Mouse (Mus musculus) erythroblast, adult 5-6 weeks (primary cell): ENCODE results near the gene Prelid1. TPM values are rescaled to one million over a fixed set of nuclear protein-coding genes. Genes with fewer than 3 reads are reported as not detected.

Source experiments
- total RNA-seq, 2 experiments: library from RNA; stranded (forward) in 1 of 2; stranded (reverse) in 1 of 2; fragments of 150-400 nt in 1 of 2; fragments of 200-764, 138-1000 nt in 1 of 2; gene quantifications; 2 replicates each; pipeline versions ENCODE4 v1.2.3 to v1.2.4; 2015 to 2017; ENCODE audit warnings: low replicate concordance in 2 of 2

Gene Prelid1
- total RNA-seq, 2 experiments from 2014 or later, result 38.1 to 130 TPM

Other genes with a start within 250 kb of the Prelid1 start
- 16.5 and 36.5 TPM in 2 replicates for gene Uimc1, start 220.2 kb upstream of the Prelid1 start, total RNA-seq (2015; ENCODE audit: low replicate concordance)
- 25.1 and 30.4 TPM in 2 replicates for gene Uimc1, start 220.2 kb upstream of the Prelid1 start, total RNA-seq (2017; ENCODE audit: low replicate concordance)
- gene Zfp346, start 215.2 kb upstream of the Prelid1 start, total RNA-seq (2015; ENCODE audit: low replicate concordance), result 14.8 and 24.8 TPM in 2 replicates
- 17.3 and 25.2 TPM in 2 replicates for gene Zfp346, start 215.2 kb upstream of the Prelid1 start, total RNA-seq (2017; ENCODE audit: low replicate concordance)
- not detected in 2 replicates for gene Gm17617, start 187.0 kb upstream of the Prelid1 start, total RNA-seq (2015; ENCODE audit: low replicate concordance)
- gene Gm17617, start 187.0 kb upstream of the Prelid1 start, total RNA-seq (2017; ENCODE audit: low replicate concordance), result not detected in 2 replicates
- not detected in 2 replicates for gene Fgfr4, start 167.9 kb upstream of the Prelid1 start, total RNA-seq (2015; ENCODE audit: low replicate concordance)
- gene Fgfr4, start 167.9 kb upstream of the Prelid1 start, total RNA-seq (2017; ENCODE audit: low replicate concordance), result not detected in 2 replicates
- 23.0 and 33.8 TPM in 2 replicates for gene Nsd1, start 110.7 kb upstream of the Prelid1 start, total RNA-seq (2015; ENCODE audit: low replicate concordance)
- 21.0 and 29.0 TPM in 2 replicates for gene Nsd1, start 110.7 kb upstream of the Prelid1 start, total RNA-seq (2017; ENCODE audit: low replicate concordance)
- gene Rab24, start 1.4 kb downstream of the Prelid1 start, total RNA-seq (2015; ENCODE audit: low replicate concordance), result 44.1 and 62.1 TPM in 2 replicates
- gene Rab24, start 1.4 kb downstream of the Prelid1 start, total RNA-seq (2017; ENCODE audit: low replicate concordance), result 12.9 and 19.2 TPM in 2 replicates
- 14.2 and 15.0 TPM in 2 replicates for gene Mxd3, start 9.3 kb downstream of the Prelid1 start, total RNA-seq (2015; ENCODE audit: low replicate concordance)
- gene Mxd3, start 9.3 kb downstream of the Prelid1 start, total RNA-seq (2017; ENCODE audit: low replicate concordance), result 20.1 and 28.7 TPM in 2 replicates
- 19.6 and 20.2 TPM in 2 replicates for gene Lman2, start 42.3 kb downstream of the Prelid1 start, total RNA-seq (2015; ENCODE audit: low replicate concordance)
- gene Lman2, start 42.3 kb downstream of the Prelid1 start, total RNA-seq (2017; ENCODE audit: low replicate concordance), result 31.8 and 33.4 TPM in 2 replicates
- 9.0 and 14.2 TPM in 2 replicates for gene Rgs14, start 49.2 kb downstream of the Prelid1 start, total RNA-seq (2015; ENCODE audit: low replicate concordance)
- 7.8 and 7.9 TPM in 2 replicates for gene Rgs14, start 49.2 kb downstream of the Prelid1 start, total RNA-seq (2017; ENCODE audit: low replicate concordance)
- gene Slc34a1, start 77.7 kb downstream of the Prelid1 start, total RNA-seq (2015; ENCODE audit: low replicate concordance), result not detected in 2 replicates
- gene Slc34a1, start 77.7 kb downstream of the Prelid1 start, total RNA-seq (2017; ENCODE audit: low replicate concordance), result not detected in 2 replicates
- not detected in 2 replicates for gene Pfn3, start 94.7 kb downstream of the Prelid1 start, total RNA-seq (2015; ENCODE audit: low replicate concordance)
- gene Pfn3, start 94.7 kb downstream of the Prelid1 start, total RNA-seq (2017; ENCODE audit: low replicate concordance), result not detected in 2 replicates
- not detected in 2 replicates for gene F12, start 106.3 kb downstream of the Prelid1 start, total RNA-seq (2015; ENCODE audit: low replicate concordance)
- gene F12, start 106.3 kb downstream of the Prelid1 start, total RNA-seq (2017; ENCODE audit: low replicate concordance), result not detected in 2 replicates
- 24.2 and 25.2 TPM in 2 replicates for gene Grk6, start 124.6 kb downstream of the Prelid1 start, total RNA-seq (2015; ENCODE audit: low replicate concordance)
- gene Grk6, start 124.6 kb downstream of the Prelid1 start, total RNA-seq (2017; ENCODE audit: low replicate concordance), result 33.4 and 38.2 TPM in 2 replicates
- not detected in 2 replicates for gene Prr7, start 143.8 kb downstream of the Prelid1 start, total RNA-seq (2015; ENCODE audit: low replicate concordance)
- not detected in 2 replicates for gene Prr7, start 143.8 kb downstream of the Prelid1 start, total RNA-seq (2017; ENCODE audit: low replicate concordance)
- gene Dbn1, start 167.6 kb downstream of the Prelid1 start, total RNA-seq (2015; ENCODE audit: low replicate concordance), result 0.42 TPM in 1 of 2 replicates, not detected in the other
- gene Dbn1, start 167.6 kb downstream of the Prelid1 start, total RNA-seq (2017; ENCODE audit: low replicate concordance), result not detected in 2 replicates
- 1.7 and 1.9 TPM in 2 replicates for gene Pdlim7, start 193.2 kb downstream of the Prelid1 start, total RNA-seq (2015; ENCODE audit: low replicate concordance)
- 2.4 and 2.9 TPM in 2 replicates for gene Pdlim7, start 193.2 kb downstream of the Prelid1 start, total RNA-seq (2017; ENCODE audit: low replicate concordance)
- 11.9 and 19.2 TPM in 2 replicates for gene Dok3, start 208.8 kb downstream of the Prelid1 start, total RNA-seq (2015; ENCODE audit: low replicate concordance)
- gene Dok3, start 208.8 kb downstream of the Prelid1 start, total RNA-seq (2017; ENCODE audit: low replicate concordance), result 12.5 and 12.9 TPM in 2 replicates
- gene Ddx41, start 216.2 kb downstream of the Prelid1 start, total RNA-seq (2015; ENCODE audit: low replicate concordance), result 1.3 and 3.6 TPM in 2 replicates
- gene Ddx41, start 216.2 kb downstream of the Prelid1 start, total RNA-seq (2017; ENCODE audit: low replicate concordance), result 14.1 and 17.6 TPM in 2 replicates